Mouse (Mus musculus): Measurements from ENCODE around the gene Spred2.

The Spred2 gene

DNA sequence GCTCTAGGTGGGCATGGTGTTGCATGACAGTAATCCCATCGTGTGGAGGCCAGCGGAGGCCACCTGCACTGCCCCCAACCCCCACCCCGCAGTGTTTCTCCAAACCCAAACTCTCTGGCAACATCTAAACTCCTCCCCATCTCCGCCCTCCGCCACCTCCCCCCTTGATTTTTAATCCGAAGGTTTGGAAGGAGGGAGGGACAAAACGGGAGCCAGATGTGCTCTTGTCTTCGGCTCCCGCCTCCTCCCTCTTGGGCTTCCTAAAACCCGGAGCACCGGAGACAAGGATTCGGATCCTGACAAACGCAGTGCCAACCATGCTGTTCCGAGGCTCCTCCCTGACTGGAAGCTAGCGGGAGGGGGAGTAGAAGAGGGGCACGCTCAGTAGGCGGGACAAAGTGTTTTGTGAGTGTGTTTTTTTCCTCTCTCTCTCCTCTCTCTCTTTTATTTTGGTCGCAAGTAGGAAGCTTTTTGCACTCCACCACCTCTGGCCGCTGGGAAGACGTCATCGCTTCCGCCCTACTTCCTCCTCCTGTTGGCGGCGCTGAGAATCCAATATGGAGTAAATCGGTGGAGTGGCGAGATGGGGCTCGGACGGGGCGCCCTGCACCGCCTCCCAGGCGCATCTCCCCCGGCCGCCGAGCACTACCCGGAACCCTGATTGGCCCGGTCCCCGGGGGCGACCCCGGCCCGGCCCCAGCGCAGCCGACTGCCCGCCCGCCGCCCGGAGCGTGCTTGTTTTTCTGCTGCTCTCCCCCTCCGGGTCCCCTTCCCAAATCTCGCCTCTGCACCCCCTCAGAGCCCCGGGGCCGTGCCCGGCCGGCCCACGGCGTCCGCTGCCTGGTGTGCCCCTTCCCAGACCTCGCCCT, at the start of gene Spred2:
Spred2 (plus strand) TSS at position 488 of the 869 bp plus-strand sequence.
- peak; percentile 77 for DNase-seq

DNA sequence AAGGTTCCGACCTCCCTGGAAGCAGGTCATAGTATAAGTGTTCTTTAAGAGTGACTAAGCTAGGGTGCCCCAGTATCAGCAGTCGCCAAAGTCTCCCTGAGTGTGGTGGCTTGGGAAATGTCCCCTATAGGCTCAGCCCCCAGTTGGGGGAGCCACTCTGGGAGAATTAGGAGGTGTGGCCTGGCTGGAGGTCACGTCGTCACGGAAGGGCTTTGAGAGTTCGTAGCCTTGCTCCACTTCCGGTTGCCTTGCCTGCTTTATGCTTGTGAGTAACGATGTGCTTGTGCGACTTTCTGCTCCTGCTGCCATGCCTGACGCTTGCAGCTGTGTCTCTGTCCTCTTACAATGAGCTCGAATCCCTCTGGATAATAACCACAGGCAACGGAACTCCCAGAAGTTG, 48.6 kb upstream of the Spred2 start:
- no peak for DNase-seq

DNA sequence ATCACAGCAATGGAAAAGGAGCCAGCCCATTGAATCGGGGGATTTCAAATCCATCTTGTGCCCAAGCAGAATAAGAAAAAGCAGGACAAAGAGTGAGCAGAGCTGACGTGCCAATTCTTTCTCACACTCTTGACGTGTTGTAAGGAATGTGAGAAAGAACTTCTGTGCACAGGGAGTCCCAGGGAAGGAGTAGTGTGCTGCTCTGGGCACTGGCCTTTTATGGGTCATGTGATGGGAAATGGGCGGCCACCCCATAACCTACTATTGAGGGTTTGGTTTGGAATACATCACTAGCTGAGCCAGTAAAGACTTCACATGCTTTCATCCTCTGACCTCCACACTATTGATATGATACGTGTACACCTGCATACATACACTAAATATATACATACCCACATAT, 48.2 kb upstream of the Spred2 start:
- no peak for DNase-seq

DNA sequence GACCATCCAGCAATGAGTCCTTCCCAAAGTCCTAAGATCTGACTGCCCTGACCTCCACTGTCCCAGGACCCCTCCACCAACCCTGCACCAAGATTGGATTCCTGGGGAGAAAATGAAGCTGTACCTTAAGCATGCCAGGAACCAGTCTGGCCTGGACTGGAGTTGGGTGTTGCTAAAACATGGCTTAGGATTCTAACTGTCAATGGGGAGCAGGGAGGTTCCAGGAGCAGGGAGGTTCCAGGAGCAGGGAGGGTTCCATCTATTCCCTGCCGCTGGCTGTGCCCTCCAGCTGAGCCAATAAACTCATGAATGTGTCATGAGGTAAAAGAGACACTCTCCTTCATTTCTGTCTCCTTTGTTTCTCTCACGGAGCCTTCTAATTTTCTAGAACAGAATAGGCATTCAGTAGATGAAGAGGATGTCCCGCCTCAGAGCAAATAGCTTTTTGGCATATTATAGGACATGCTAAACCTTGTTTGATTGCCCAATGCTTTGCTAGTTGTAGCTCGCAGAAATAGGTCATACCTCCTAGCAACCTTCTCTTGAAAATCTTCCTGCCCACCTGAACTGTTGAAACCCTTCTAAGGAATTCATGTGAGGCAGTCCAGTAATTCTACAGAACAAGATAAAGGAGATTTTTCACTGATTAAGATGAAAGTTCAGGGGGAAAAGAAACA, 46.8 kb upstream of the Spred2 start:
- DNase-seq, result no peak

DNA sequence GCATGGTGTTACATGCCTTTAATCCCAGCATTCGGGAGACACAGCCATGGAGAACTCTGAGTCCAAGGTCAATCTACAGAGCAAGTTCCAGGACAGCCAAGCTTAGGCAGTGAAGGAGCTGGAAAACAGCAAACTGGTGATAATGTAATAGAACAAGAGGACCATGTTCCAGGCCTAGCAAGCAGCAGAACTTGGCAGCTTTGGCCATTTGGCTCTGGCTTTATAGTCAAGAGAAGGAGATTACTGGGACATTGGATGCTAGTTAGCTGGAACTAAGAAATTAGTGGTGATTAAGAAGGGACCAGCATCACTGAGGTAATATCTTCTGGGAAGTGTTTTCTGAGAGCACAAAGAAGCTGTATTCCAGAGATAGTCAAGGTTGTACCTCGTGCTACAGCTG, 42.8 kb upstream of the Spred2 start:
- DNase-seq, result no peak

DNA sequence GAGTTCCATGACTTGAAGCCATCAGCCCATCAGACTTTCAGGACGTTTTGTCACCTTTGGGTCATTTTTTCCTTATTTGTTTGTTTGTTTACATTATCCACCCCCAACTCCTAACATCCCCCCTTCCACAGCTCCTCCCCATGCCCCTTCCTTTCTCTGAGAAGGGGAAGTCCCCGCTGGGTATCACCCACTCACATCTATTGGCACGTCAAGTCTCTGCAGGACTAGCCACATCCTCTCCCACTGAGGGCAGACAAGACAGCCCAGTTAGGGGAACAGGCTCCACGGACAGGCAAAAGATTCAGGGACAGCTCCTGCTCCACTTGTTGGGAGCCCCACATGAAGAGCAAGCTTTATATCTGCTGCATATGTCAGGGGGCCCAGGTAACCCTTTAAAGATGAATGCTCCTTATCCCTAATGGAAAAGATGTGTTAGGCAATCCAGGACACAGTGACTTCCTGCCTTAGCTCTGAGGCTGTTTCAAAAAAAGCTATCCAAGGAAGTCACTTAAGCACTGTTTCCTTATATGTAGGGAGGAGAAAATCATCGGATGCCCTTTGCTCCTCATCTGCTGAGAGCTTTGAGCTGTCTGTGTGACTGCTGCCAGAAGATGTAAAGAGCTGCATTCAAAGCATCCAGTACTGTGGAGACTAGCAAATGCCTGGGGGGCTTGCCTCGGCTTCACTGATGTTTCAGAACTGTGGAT, 33.3 kb upstream of the Spred2 start:
- no peak for DNase-seq

DNA sequence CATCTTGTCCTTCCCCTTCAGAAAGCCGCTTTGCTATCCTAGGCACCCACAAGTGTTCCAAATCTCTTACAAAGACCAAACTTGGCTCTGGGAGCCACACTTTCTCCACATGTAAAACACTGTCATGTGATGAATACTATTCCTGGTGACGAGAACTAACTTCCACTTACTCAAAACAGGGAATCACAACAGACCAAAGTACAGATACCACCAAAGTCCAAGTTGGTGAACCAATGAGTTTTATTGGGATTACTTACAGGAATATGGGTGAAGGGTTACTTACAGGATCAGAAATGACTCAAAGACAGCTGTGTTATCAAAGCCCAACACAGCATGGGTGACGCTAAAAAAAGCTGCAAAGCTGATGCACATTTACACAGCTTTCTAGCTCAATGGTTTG, 30.9 kb upstream of the Spred2 start:
- DNase-seq, result no peak

DNA sequence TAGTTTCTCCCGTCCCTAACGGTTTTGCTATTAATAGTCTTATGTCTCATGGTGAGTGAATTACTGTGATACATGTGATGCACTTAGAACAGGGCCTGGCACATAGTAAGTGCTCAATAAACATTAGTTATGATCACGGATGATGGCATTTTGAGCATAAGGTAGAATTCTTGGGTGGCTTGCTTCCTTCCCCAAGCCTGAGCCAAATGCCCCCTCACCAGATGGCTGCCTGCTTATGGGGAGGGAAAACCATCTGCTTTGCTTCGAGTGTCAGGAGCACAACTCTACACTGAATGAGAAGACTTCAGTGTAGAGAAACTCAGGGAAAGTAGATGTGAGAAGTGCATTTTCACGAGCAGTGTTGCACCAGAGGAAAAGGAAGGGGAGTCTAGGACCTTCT, 24.6 kb upstream of the Spred2 start:
- DNase-seq, result peak; percentile 25

DNA sequence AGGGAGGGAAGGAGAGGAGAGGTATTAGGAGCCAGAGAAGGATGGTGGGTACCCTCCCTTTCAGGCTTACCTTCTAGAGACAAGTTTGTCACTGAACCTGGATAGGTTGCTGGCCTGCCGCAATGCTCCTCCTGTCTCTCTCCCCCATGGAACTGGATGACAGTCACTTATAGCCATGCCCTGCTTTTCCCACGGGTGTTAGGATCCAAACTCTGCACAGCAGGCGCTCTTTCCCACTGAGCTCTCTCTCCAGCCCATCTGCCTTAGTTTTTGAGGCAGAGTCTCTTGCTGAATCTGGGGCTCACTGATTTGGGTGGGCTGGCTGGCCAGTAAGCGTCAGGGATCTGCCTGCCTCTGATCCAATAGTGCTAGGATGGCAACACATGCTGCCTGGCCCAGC, 23.5 kb upstream of the Spred2 start:
- DNase-seq, result no peak

DNA sequence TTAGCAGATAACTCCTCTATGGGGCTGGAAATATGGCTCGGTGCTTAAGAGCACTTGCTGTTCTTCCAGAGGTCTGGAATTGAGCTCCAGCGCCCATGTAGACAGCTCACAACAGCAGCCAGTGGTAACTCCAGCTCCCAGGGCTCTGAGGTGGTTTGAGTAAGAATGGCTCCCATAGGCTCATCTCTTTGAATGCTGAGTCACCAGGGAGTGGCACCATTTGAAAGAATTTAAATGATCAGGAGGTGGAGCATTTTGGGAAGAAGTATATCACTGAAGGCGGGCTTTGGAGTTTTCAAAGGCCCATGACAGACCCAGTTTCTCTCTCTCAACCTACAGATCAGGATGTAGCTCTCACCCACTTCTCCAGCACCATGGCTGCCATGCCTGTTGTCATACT, 13.0 kb upstream of the Spred2 start:
- DNase-seq, result no peak

DNA sequence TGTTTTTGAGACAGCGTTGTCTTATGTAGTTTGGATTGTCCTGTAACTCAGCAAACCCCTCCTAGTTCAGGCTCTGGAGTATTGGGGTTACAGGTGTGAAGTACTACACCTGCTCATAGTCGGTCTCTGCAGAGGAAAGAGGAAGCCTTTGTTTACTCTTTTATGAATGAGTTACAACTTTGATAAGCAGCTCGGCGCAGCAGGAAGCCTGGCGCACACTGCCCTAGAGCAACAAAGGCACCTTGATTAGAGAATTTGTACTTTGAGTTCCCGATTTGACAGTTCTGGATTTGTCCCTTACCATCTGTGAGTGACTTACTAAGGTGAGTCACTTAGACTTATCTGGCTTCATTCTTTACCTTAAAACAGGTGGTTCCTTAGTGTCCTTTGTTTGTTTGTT, 12.0 kb upstream of the Spred2 start:
- DNase-seq, result no peak

DNA sequence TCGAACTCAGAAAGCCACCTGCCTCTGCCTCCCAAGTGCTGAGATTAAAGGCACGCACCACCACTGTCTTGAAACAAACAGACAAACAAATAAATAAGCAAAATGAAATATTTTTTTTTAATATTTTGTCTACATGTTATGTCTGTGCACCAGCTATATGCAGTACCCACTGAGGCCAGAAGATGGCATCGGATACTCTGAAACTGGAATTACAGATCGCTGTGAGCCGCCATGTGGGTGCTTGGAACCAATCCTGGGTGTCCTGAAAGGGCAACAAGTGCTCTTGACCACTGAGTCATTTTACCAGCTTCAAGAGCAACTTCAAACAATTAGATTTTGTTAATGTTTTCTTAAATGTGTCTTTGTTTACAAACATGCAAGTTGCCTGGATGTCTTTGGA, 11.5 kb upstream of the Spred2 start:
- no peak for DNase-seq

DNA sequence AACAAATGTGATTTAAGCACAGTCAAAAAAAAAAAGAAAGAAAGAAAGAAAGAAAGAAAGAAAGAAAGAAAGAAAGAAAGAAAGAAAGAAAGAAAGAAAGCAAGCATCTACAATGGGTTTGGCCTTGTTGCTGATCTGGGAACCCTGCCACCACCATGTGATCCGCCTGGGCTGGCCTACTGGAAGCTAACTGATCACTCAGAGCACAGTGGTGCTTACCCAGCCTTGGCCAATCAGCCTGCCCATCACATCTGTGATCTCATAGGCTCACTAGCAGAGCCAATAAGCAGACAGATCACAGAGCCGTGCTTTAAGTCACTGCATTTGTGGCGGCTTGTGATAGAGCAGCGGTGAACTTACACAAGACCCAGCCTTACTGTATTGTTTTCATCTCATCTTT, 10.4 kb upstream of the Spred2 start:
- DNase-seq, result no peak

DNA sequence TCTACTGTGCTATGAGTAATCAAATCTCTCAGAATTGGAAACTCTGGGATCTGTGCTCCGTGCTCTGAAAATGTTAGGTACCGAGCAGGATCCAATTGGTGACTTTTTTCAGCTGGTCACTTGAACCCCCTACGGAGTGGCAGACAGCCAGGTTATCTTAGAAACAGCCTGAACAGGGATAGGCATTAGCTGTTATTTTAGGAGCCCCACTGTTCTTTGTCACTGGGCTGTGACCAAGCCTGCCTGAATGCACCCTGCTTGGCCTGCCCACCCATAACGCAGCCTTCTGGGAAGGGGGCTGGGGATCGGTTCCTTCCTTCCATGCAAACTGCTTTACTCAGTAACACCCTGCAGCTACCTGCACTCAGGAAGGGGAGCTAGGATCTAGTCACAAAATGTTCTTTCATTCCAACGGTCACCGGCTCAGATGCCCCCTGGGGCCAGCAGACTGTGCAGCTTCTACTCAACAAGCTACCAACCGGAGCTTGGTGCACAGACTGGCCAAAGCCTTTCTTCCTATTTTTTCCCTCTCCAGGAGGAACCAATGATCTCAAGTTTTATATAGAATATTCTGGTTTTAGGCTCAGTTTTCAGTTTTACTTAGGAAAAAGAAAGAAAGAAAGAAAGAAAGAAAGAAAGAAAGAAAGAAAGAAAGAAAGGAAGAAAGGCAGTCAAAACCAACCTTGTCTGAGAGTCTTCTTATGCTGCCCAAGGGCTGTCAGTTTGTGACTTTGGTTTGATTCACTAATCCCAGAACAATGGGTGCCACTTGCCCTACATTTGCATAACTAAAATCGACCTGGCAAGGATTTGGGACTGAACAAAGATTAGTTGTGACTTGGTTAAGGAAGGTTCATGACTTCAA, 6.6 kb upstream of the Spred2 start:
- DNase-seq, result no peak

DNA sequence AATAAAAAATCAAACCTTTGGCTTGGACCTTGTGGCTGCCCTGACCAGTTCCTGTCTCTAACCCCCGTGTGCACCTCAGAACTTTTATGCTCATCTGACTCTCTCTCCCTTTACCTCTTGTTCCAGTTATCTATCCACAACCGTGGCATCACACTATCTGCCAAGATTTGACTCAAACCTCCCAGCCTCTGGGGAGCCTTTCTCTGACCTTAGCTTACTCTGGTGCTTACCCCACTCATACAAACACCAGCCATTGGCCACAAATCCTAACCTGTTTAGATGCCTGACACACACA, 6.0 kb upstream of the Spred2 start:
- no peak for DNase-seq

DNA sequence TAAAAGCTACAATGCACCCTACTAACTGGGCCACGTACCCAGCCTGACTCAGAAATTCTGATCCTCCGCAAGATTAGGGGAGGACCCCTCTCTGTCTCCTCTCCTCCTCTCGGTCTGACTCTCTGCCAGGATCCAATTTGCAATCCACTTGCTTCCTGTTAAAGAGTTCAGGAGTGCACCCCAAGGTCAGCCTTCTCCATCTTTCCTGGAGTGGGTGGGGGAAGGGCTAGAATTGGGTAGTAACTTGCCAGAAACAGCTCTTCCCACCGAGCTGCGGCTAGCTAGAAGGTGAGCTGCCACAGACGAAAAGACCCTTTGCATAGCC, 4.8 kb upstream of the Spred2 start:
- DNase-seq, result no peak

DNA sequence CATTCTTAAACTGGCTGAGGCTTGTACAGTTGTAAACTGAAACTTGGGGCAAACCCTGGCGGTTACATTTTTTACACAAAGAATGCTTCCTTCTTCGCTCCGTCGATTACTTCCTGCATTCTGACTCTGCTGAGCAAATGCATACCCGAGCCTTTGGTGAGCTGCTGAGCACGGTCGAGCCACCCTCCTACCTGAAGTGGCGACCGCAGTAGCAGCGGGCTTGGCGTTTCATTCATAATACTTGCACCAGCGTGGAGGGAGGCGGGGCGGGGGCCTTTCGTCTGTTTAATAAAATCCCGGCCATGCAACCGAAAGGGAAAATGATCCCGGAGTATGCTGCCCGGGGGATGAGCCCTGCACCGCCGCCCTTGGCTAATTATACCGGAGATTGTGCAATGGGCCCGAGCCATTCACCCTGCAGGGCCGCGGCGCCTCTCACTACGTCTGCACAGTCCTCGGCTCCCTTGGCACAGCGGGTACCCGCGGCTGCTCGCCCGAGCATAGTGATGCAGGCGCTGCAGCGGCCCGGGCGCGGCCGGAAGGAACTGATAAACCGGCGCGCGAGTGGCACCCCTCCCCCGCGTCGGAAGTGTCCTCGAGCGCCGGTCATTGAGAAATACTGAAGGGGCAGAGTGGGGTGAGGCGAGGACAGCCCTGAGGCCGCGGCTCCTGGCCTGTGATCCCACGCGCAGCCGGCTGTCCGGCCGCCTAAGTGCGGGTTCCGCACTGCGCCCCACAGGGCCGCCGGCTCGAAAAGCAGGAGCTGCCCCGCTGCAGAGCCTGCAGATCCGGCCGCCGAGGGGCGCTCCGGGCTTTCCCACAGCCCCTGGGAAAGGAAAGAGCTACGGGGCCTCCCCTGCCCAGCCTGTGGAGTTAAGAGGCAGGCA, 4.1 kb upstream of the Spred2 start:
- peak; percentile 82 for DNase-seq

DNA sequence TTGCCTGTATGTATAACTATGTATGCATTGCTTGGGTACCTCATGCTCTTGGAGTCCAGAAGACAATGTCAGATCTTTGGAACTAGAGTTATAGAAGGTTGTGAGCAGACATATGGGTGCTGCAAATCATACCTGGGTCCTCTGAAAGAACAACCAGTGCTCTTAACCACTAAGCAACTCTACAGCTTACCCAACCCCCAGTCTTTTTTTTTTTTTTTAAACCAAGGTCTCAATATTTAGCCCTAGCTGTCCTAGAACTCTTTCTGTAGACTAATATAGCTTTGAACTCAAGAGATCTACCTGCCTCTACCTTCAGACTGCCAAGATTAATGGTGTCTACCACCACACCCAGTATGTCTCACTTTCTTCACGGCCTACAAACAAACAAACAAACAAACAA, 2.5 kb upstream of the Spred2 start:
- no peak for DNase-seq

DNA sequence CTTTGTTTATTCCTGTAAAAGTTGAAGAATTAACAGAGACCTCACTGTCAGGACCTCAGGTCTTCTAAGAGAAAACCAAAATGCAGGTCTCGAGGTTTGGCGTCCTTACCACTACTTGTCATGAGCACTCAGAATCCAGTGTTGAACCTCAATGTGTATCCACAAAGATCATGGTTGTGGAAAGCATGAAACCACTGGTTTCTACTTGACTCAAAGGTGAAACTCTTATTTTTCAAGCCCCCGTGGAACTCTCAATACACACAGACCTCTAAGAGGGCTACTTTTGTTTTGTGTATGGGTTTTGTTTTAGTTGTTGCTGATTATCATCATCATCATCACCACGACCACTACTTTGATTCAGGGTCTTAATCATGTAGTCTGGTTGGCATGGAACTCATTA, 2.0 kb upstream of the Spred2 start:
- no peak for DNase-seq

DNA sequence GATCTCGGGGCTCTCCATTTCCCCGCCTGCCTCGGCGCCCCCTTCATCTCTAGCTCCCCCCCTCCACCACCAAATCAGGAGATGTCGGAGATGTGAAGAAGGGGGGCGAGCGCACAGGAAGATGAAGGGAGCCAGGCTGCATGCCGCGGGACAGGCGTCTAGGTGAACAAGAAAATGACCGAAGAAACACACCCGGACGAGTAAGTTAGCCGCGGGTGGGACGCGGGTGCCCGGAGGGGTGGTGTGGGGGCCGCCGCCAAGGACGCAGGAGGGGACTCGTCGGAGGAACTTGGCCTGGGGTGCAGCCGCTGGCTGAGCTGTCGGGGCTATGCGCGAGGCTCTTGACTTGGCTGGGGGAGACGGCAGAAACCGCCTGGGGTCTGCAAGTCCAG, 578 bp downstream of the Spred2 start:
- peak; percentile 49 for DNase-seq

DNA sequence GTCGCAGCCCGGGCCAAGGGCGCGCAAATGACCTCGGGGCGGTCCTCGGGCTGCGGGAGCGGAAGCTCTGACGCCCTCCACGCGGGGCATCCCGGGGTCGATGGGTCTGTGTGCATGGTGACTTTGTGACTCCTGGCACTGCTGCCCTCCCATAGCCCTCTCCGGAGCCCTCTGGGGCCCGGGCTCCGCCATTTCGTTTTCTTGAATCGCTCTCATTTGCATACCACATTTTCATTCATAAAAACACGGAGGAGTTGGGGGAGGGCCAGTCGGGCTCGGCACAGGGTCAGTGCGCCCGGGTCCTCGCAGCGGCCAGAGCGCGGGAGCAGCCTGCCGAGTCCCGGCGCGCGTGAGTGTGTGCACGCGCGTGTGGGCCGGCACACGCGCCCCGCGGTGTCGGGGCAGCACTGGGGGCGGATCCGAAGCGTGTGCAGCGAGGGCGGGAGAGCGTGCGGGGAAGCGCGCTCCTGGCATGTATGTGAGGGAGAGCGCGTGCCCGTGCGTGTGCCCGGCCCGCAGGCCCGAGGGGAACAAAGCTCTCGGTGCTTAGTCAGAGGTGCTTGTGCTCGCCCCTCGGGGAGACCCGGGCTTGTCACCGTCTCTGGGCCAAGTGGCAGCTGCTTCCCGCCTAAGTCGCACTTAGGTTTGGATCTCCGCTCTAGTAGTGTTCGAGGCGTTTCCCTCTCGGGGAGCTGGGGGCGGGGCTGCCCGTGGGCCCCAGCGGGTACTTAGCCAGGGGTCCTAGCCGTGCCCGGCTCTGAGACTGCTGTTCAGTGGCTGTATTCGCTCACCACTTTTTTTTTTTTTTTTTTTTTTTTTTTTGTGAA, 1.2 kb downstream of the Spred2 start:
- DNase-seq, result peak; percentile 71

All from right cerebral cortex, postnatal 4 days (tissue).